Mouse (Mus musculus): ENCODE results near the gene Coa7. TPM values are rescaled to one million over a fixed set of nuclear protein-coding genes. Genes with fewer than 3 reads are reported as not detected.
A peak's percentile ranks its signal among the peaks of the same experiment; 100 is the strongest.

Coa7 gene
- polyA plus RNA-seq, 1 experiment from 2014 or later: 62.2 TPM

DNA sequence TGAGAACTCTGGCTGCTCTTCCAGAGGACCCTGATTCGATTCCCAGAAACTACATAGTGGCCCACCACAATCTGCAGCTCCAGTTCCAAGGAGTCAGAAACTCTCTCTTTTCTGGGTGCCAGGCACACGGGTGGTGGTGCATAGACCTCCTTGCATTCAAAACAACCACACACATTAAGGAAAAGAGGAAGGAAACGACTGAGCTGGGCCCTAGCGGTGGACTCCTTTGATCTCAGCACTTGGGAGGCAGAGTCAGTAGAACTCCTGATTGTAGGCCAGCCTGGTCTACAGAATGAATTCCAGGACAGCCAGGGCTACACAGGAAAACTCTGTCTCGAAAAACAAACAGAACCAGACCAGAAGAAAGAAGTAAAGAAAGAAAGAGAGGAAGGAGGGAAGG, 4.4 kb upstream of the Coa7 start:
- Histone ChIP-seq H3K4me1 (ENCODE audit: insufficient read depth) (peaks cover 10% of the 10 kb centered on the region; the same call in 1 of the 2 replicates), H3K27ac (ENCODE audit: low read depth) (no peak overlapping the region), H3K4me2 (ENCODE audit: low read depth, low read length) (no peak overlapping the region), H3K27me3 (ENCODE audit: insufficient read depth, low read length) (no peaks in the 10 kb centered on the region), H3K9ac (replicated peaks) (no peak overlapping the region), H3K4me3 (ENCODE audit: low read depth, low read length) (no peak overlapping the region), H3K36me3 (replicated peaks; ENCODE audit: insufficient read depth, low read length) (no peaks in the 10 kb centered on the region), H3K9me3 (ENCODE audit: low read length) (no peaks in the 10 kb centered on the region)
- 0 out of 2 replicates have a peak, but pooled peaks have one; percentile 5 for TF ChIP-seq CTCF (IDR thresholded peaks at IDR 0.05; ENCODE audit: low read depth)
- TF ChIP-seq EP300 (IDR thresholded peaks at IDR 0.05; ENCODE audit: low read depth): no peak
- WGBS (ENCODE audit: insufficient replicate concordance): 40% methylated on average over 5 of the region's 5 CpGs
- DNase-seq: no peak
- ATAC-seq: no peak

DNA sequence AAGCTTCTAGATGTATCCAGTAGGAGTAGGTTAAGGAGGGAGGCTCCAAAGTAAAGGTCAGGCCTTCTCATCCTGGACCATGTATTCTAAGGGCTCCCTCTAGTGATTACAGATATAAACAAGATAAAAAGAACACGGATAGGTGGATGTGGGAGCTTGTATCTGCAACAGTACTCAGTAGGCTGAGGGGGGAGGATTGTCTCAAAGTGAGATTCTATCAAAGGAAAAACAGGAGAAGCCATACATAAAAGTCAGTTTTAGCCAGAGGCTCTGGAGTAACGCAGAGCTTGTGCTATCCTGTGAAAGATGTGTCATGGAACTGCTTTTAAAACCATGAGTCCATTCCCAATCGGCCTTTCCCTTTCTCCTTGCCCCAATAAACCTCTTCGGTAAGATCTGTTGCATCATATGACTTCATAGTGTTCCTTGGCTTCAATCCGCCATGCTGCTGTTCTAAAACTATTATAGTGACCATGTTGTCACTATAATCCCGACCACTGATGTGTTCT, 815 bp upstream of the Coa7 start:
- no peaks in the 10 kb centered on the region for H3K9me3 ChIP-seq (ENCODE audit: low read length)
- peaks cover 11% of the 10 kb centered on the region; the same call in 1 of the 2 replicates for H3K4me1 ChIP-seq (ENCODE audit: insufficient read depth)
- H3K9ac ChIP-seq (replicated peaks): peak overlapping the region; percentile 61
- DNase-seq (no peak), ATAC-seq (no peak)
- 26% methylated on average over 6 of the region's 6 CpGs for WGBS (ENCODE audit: insufficient replicate concordance)
- peak; percentile 59 for TF ChIP-seq CTCF (IDR thresholded peaks at IDR 0.05; ENCODE audit: low read depth)
- TF ChIP-seq EP300 (IDR thresholded peaks at IDR 0.05; ENCODE audit: low read depth): no peak
- peak overlapping the region; percentile 88 for H3K4me2 ChIP-seq (ENCODE audit: low read depth, low read length)
- peak overlapping the region; percentile 67 for H3K4me3 ChIP-seq (ENCODE audit: low read depth, low read length)
- H3K36me3 ChIP-seq (replicated peaks; ENCODE audit: insufficient read depth, low read length): no peaks in the 10 kb centered on the region; the same call in 1 of the 2 replicates
- H3K27me3 ChIP-seq (ENCODE audit: insufficient read depth, low read length): no peaks in the 10 kb centered on the region
- H3K27ac ChIP-seq (ENCODE audit: low read depth): peak overlapping the region; percentile 91

- ATAC-seq: no peak
- H3K36me3 ChIP-seq (replicated peaks; ENCODE audit: insufficient read depth, low read length): no peaks in the 10 kb centered on the region; the same call in none of the 2 replicates
- peaks cover 11% of the 10 kb centered on the region; the same call in 1 of the 2 replicates for H3K4me1 ChIP-seq (ENCODE audit: insufficient read depth)
- 82% methylated on average over 6 of the region's 6 CpGs for WGBS (ENCODE audit: insufficient replicate concordance)
- H3K27me3 ChIP-seq (ENCODE audit: insufficient read depth, low read length): no peaks in the 10 kb centered on the region
- H3K9ac ChIP-seq (replicated peaks): no peak overlapping the region
- no peak overlapping the region for H3K4me3 ChIP-seq (ENCODE audit: low read depth, low read length)
- H3K27ac ChIP-seq (ENCODE audit: low read depth): peak overlapping the region; percentile 26; the same call in 1 of the 2 replicates
- DNase-seq: no peak
- no peak overlapping the region for H3K4me2 ChIP-seq (ENCODE audit: low read depth, low read length)
- TF ChIP-seq CTCF (IDR thresholded peaks at IDR 0.05; ENCODE audit: low read depth): no peak
- TF ChIP-seq EP300 (IDR thresholded peaks at IDR 0.05; ENCODE audit: low read depth): no peak
- H3K9me3 ChIP-seq (ENCODE audit: low read length): no peaks in the 10 kb centered on the region
These were observed 1.9 kb downstream of the Coa7 start for GRCm38 (mm10) chr4:108329840-108330239.

DNA sequence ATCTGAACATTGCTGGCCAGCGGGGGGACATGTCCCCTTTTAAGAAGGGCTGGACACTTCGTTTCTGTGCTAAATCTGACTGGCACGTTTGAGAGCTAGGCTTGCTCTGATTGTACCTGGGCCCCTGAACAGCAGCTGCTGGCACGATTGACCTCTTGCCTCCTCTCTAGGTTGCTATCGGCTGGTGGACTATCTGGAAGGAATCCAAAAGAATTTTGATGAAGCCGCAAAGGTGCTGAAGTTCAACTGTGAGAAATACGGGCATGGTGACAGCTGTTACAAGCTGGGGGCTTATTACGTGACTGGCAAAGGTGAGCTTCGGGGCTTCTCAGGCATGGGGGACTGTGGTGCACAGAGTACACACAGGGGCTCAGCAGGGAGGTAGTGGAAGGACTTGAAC, 4.1 kb downstream of the Coa7 start:
- H3K4me2 ChIP-seq (ENCODE audit: low read depth, low read length): 0 out of 2 replicates have a peak overlapping the region, but pooled peaks have one; percentile 32
- peaks cover 6% of the 10 kb centered on the region for H3K36me3 ChIP-seq (replicated peaks; ENCODE audit: insufficient read depth, low read length)
- H3K27me3 ChIP-seq (ENCODE audit: insufficient read depth, low read length): no peaks in the 10 kb centered on the region
- H3K9me3 ChIP-seq (ENCODE audit: low read length): no peaks in the 10 kb centered on the region
- peaks cover 14% of the 10 kb centered on the region; the same call in 1 of the 2 replicates for H3K4me1 ChIP-seq (ENCODE audit: insufficient read depth)
- no peak for TF ChIP-seq EP300 (IDR thresholded peaks at IDR 0.05; ENCODE audit: low read depth)
- TF ChIP-seq CTCF (IDR thresholded peaks at IDR 0.05; ENCODE audit: low read depth): no peak
- no peak overlapping the region for H3K9ac ChIP-seq (replicated peaks)
- peak; percentile 22; the same call in 1 of the 2 replicates for ATAC-seq
- no peak overlapping the region for H3K4me3 ChIP-seq (ENCODE audit: low read depth, low read length)
- peak; percentile 37 for DNase-seq
- WGBS (ENCODE audit: insufficient replicate concordance): 61% methylated on average over 9 of the region's 9 CpGs
- peak overlapping the region; percentile 77 for H3K27ac ChIP-seq (ENCODE audit: low read depth)

- H3K9ac ChIP-seq (replicated peaks): no peak overlapping the region
- no peaks in the 10 kb centered on the region for H3K27me3 ChIP-seq (ENCODE audit: insufficient read depth, low read length)
- H3K36me3 ChIP-seq (replicated peaks; ENCODE audit: insufficient read depth, low read length): peaks cover 17% of the 10 kb centered on the region
- 0 out of 2 replicates have a peak, but pooled peaks cover 7% of the 10 kb centered on the region for H3K4me1 ChIP-seq (ENCODE audit: insufficient read depth)
- no peak overlapping the region for H3K4me3 ChIP-seq (ENCODE audit: low read depth, low read length)
- WGBS (ENCODE audit: insufficient replicate concordance): 74% methylated on average over 6 of the region's 6 CpGs
- no peak overlapping the region for H3K27ac ChIP-seq (ENCODE audit: low read depth)
- no peak overlapping the region for H3K4me2 ChIP-seq (ENCODE audit: low read depth, low read length)
- no peak for TF ChIP-seq EP300 (IDR thresholded peaks at IDR 0.05; ENCODE audit: low read depth)
- TF ChIP-seq CTCF (IDR thresholded peaks at IDR 0.05; ENCODE audit: low read depth): no peak
- ATAC-seq (no peak), DNase-seq (no peak)
- H3K9me3 ChIP-seq (ENCODE audit: low read length): no peaks in the 10 kb centered on the region
These were observed 7.5 kb downstream of the Coa7 start for GRCm38 (mm10) chr4:108335413-108335812.

- H3K4me2 ChIP-seq (ENCODE audit: low read depth, low read length): no peak overlapping the region
- no peak for DNase-seq
- no peak for ATAC-seq
- TF ChIP-seq EP300 (IDR thresholded peaks at IDR 0.05; ENCODE audit: low read depth) (no peak), CTCF (IDR thresholded peaks at IDR 0.05; ENCODE audit: low read depth) (no peak)
- no peaks in the 10 kb centered on the region for H3K27me3 ChIP-seq (ENCODE audit: insufficient read depth, low read length)
- no peaks in the 10 kb centered on the region for H3K9me3 ChIP-seq (ENCODE audit: low read length)
- H3K36me3 ChIP-seq (replicated peaks; ENCODE audit: insufficient read depth, low read length): peaks cover 17% of the 10 kb centered on the region
- H3K27ac ChIP-seq (ENCODE audit: low read depth): no peak overlapping the region
- H3K9ac ChIP-seq (replicated peaks): no peak overlapping the region
- H3K4me3 ChIP-seq (ENCODE audit: low read depth, low read length): no peak overlapping the region
- H3K4me1 ChIP-seq (ENCODE audit: insufficient read depth): 0 out of 2 replicates have a peak, but pooled peaks cover 7% of the 10 kb centered on the region
- 59% methylated on average over 2 of the region's 2 CpGs for WGBS (ENCODE audit: insufficient replicate concordance)
These were observed 8.8 kb downstream of the Coa7 start for GRCm38 (mm10) chr4:108336765-108337164.
